Mouse (Mus musculus): ENCODE data around the gene Rspo4. TPM values are rescaled to one million over a fixed set of nuclear protein-coding genes. Genes with fewer than 3 reads are reported as not detected.

Rspo4 gene
- polyA plus RNA-seq, 1 experiment from 2014 or later: 0.21 TPM

DNA sequence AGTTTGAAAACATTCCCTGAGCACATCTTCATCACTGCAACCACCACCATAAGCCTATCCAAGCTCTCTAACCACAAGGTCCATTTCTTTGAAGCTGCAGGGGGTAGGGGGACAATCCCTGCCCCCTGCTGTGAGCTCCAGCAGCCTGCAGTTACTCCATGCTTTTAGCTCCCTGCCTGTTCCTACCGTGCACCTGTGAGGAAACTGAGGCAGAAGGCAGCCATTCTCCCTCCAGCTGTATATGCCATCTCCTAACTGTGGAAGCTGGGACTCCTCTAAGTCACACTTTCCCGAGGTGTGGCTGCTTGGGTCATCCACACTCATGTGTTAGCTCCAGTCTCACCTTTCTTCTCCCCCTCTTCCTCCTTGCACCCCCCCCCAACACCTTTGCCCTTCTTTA, 72.4 kb downstream of the Rspo4 start:
- Histone ChIP-seq H3K27me3 (ENCODE audit: low read depth, poor library complexity, severe bottlenecking) (no peaks in the 10 kb centered on the region), H3K27ac (replicated peaks) (no peak overlapping the region), H3K4me3 (no peak overlapping the region), H3K9me3 (replicated peaks) (no peaks in the 10 kb centered on the region), H3K4me1 (peaks cover 26% of the 10 kb centered on the region), H3K36me3 (no peaks in the 10 kb centered on the region)
- 36% methylated on average over 2 of the region's 2 CpGs for WGBS
- no peak for DNase-seq (ENCODE audit: low spot score)

DNA sequence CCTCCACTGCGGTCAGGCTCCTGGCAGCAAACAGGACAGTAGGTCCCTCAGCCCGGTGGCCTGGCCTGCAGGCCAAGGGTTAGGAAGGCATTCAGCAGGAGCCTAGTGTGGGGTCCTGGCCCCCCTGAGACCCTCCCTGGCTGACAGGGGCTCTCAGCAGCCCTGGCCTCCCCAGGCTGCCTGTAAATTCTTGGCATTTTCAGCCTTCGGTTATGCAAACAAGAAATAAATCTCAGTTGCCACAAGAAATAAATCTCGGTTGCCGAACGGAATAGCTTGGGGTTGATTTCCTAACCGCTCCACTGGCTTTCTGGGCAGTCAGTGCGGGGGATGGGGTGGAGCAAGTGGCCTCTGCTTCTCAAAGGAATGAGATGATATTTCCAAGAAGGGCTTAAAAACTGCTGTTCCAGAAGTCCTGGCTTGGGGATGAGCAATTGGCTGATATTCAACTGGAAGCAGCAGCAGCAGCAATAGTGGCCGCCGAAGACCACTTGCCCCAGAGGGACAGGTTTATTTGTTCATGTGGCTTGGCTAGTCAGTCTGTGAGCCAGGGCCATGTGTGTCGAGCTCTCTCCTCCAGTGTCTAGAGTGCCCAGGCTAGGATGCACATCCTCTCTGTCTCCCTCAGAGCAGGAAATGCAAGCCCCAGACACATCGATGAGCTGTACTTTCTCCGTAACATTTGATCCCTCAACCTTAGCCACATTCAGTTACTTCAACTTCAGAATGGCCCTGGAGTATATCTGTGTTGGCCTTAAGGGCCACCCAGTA, 73.5 kb downstream of the Rspo4 start:
- Histone ChIP-seq H3K36me3 (no peaks in the 10 kb centered on the region), H3K27me3 (ENCODE audit: low read depth, poor library complexity, severe bottlenecking) (no peaks in the 10 kb centered on the region), H3K4me1 (peaks cover 25% of the 10 kb centered on the region), H3K4me3 (no peak overlapping the region), H3K27ac (replicated peaks) (peak overlapping the region; percentile 50), H3K9me3 (replicated peaks) (no peaks in the 10 kb centered on the region)
- WGBS: 70% methylated on average over 13 of the region's 13 CpGs
- no peak for DNase-seq (ENCODE audit: low spot score)

DNA sequence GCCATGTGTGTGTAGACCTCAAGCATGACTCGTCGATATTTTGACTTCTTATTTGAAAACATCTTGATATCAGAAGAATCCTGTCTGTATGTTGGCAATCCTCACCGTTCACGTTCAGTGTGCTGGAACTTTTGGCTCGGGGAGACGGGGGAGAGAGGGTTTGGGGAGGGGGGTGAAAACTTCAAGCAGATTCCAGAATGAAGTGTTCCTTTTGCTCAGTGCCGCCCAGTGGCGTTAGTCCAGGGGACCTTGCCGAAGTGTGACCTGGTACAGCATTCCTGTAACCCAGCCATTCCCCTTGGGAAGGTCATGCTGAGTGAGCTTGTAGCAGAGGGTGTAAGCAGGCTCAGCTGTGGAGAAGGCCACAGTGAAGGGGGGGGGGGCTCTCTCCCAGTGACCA, 76.4 kb downstream of the Rspo4 start:
- H3K9me3 ChIP-seq (replicated peaks): no peaks in the 10 kb centered on the region
- peaks cover 35% of the 10 kb centered on the region for H3K4me1 ChIP-seq
- no peak overlapping the region for H3K4me3 ChIP-seq
- no peak overlapping the region for H3K27ac ChIP-seq (replicated peaks)
- no peak for DNase-seq (ENCODE audit: low spot score)
- H3K36me3 ChIP-seq: no peaks in the 10 kb centered on the region
- H3K27me3 ChIP-seq (ENCODE audit: low read depth, poor library complexity, severe bottlenecking): no peaks in the 10 kb centered on the region
- WGBS: 75% methylated on average over 9 of the region's 9 CpGs

DNA sequence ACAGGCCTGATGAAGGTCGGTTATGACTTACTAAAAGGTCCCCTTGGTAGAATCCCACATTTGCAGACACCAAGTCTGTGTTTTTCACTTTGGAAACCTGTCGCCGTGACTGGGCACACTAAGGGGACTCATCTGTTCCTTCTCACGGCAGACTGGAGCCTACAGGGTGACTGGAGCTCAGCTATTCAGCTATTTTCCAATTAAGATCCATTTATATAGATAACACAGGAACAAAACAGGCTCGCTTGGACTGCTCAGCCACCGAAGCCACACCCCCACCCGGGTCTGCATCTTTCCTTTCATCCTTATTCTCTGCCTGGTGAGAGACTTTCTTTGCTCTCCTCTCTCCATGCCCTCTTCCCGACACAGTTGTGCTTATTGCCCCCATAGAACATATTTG, 78.3 kb downstream of the Rspo4 start:
- Histone ChIP-seq H3K9me3 (replicated peaks) (no peaks in the 10 kb centered on the region), H3K27ac (replicated peaks) (no peak overlapping the region), H3K4me3 (no peak overlapping the region), H3K36me3 (no peaks in the 10 kb centered on the region), H3K27me3 (ENCODE audit: low read depth, poor library complexity, severe bottlenecking) (no peaks in the 10 kb centered on the region), H3K4me1 (peaks cover 35% of the 10 kb centered on the region)
- DNase-seq (ENCODE audit: low spot score): no peak
- 72% methylated on average over 8 of the region's 8 CpGs for WGBS

DNA sequence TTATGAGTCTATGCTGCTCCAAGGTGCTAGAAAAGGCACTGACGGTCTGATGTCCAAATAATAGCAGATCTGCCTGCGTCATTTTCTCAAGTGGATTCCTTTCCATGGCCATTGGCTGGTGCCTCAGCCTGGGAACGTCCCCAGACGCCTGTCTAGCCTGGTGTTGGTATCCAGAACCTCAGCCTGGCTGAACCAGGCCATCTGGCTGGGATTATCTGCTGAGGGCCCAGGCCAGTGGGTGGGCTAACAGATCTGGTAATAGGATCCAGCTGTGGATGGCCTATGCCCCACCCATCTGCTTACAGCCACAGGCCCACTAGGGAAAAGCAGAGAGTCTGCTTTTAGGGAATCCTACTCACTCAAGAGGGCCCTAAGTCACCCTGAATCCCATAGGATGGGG, 78.9 kb downstream of the Rspo4 start:
- no peak overlapping the region for H3K4me3 ChIP-seq
- H3K27ac ChIP-seq (replicated peaks): 0 out of 2 replicates have a peak overlapping the region, but pooled peaks have one; percentile 33
- no peaks in the 10 kb centered on the region for H3K9me3 ChIP-seq (replicated peaks)
- 60% methylated on average over 4 of the region's 4 CpGs for WGBS
- DNase-seq (ENCODE audit: low spot score): peak; percentile 28
- peaks cover 31% of the 10 kb centered on the region for H3K4me1 ChIP-seq
- H3K36me3 ChIP-seq: no peaks in the 10 kb centered on the region
- H3K27me3 ChIP-seq (ENCODE audit: low read depth, poor library complexity, severe bottlenecking): no peaks in the 10 kb centered on the region

Other genes with a start within 250 kb of the Rspo4 start
- gene Snph, start 210.3 kb upstream of the Rspo4 start, polyA plus RNA-seq (2016; fragmentation: Nextera tagmentation; extraction: Ambion mirVana): 1.3 and 2.1 TPM in 2 replicates
- 0.06 TPM in 1 of 2 replicates, not detected in the other for gene Rad21l, start 174.4 kb upstream of the Rspo4 start, polyA plus RNA-seq (2016; fragmentation: Nextera tagmentation; extraction: Ambion mirVana)
- 4.2 and 5.3 TPM in 2 replicates for gene Tmem74b, start 140.9 kb upstream of the Rspo4 start, polyA plus RNA-seq (2016; fragmentation: Nextera tagmentation; extraction: Ambion mirVana)
- 47.8 and 52.6 TPM in 2 replicates for gene Psmf1, start 98.7 kb upstream of the Rspo4 start, polyA plus RNA-seq (2016; fragmentation: Nextera tagmentation; extraction: Ambion mirVana)
- 0.06 and 0.32 TPM in 2 replicates for gene Angpt4, start 68.3 kb downstream of the Rspo4 start, polyA plus RNA-seq (2016; fragmentation: Nextera tagmentation; extraction: Ambion mirVana)
- gene Fam110a, start 137.3 kb downstream of the Rspo4 start, polyA plus RNA-seq (2016; fragmentation: Nextera tagmentation; extraction: Ambion mirVana): 79.8 and 108 TPM in 2 replicates
- 0.81 and 0.87 TPM in 2 replicates for gene Slc52a3, start 153.6 kb downstream of the Rspo4 start, polyA plus RNA-seq (2016; fragmentation: Nextera tagmentation; extraction: Ambion mirVana)
- gene Scrt2, start 238.6 kb downstream of the Rspo4 start, polyA plus RNA-seq (2016; fragmentation: Nextera tagmentation; extraction: Ambion mirVana): 2.2 and 4.7 TPM in 2 replicates

Measured in midbrain, embryonic 10.5 days (tissue).